Mouse (Mus musculus): ENCODE results near the gene Nisch. TPM values are rescaled to one million over a fixed set of nuclear protein-coding genes. Genes with fewer than 3 reads are reported as not detected.

Nisch gene
- polyA plus RNA-seq, 2 experiments, result 339 to 514 TPM

DNA sequence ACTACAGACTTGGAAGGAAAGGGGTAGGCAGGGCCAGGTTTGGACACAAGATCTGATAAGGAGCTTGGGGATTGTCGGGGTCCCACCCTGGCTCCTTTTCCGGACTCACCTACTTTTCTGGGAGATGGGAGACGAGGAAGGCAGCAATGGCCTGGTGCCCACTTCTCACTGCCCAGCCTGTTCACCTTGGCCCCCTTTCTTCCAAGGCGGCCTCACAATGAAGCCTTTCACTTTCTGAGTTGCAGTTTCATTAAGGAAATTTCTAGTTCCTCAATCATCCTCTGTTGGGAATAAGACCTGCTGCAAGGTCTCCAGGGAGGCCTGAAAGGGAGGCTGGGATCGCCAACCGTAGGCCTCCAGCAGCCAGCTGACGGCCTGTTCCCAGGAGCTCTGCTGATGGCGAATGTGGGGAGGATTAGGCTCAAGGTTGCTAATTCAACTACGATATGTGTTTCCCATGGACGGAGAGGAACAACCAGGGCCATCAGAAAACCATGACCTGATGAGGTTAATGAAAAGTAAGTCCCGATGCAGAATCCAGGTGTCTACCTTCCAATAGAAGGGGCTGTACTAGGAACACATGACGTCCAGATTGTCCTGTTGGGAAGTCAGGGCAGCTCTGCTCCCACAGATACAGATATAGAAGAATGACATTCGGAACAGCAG lies 15.8 kb upstream of the Nisch start:
- no peak for ATAC-seq (ENCODE audit: low FRiP score, low read depth)
- Histone ChIP-seq H3K4me1 (ENCODE audit: control insufficient read depth, insufficient read depth, low read length) (peaks cover 3% of the 10 kb centered on the region; the same call in 1 of the 2 replicates), H3K9me3 (ENCODE audit: control insufficient read depth, low read length) (no peaks in the 10 kb centered on the region), H3K36me3 (ENCODE audit: control insufficient read depth, insufficient read depth, low read length) (no peaks in the 10 kb centered on the region), H3K27me3 (ENCODE audit: control insufficient read depth, insufficient read depth, low read length) (no peaks in the 10 kb centered on the region), H3K4me2 (replicated peaks; ENCODE audit: low read depth, low read length, severe bottlenecking) (no peak overlapping the region), H3K9ac (ENCODE audit: low read depth, low read length, severe bottlenecking) (no peak overlapping the region), H3K4me3 (replicated peaks; ENCODE audit: low read length) (no peak overlapping the region), H3K27ac (replicated peaks; ENCODE audit: low read depth, low read length) (no peak overlapping the region)
- 85% methylated on average over 13 of the region's 13 CpGs for WGBS
- DNase-seq (ENCODE audit: low spot score), result no peak
- no peak for TF ChIP-seq POLR2A (IDR thresholded peaks at IDR 0.05; ENCODE audit: borderline replicate concordance, extremely low read depth, insufficient read depth, insufficient read length)

DNA sequence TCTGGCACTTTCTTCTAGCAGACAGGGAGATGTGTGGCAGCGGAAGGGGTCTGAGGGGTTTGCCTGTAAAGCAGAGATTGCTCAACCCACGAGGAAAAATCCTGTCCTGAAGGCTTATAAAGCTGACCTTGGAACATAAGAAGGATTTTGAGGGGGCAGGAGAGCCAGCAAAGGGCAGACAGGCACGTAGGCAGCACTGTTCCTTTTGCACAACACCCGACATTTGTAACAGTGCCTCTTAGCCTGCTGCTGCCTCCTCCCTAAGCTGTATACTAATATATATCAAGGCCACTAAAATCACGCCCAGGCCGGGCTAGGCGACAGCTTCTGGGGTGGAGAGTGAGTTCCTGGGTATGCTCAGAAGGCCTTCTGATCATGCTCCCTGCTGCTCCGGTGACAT lies 13.7 kb upstream of the Nisch start:
- no peaks in the 10 kb centered on the region for H3K9me3 ChIP-seq (ENCODE audit: control insufficient read depth, low read length)
- H3K4me2 ChIP-seq (replicated peaks; ENCODE audit: low read depth, low read length, severe bottlenecking), result no peak overlapping the region
- no peak for DNase-seq (ENCODE audit: low spot score)
- H3K9ac ChIP-seq (ENCODE audit: low read depth, low read length, severe bottlenecking), result no peak overlapping the region
- no peak for ATAC-seq (ENCODE audit: low FRiP score, low read depth)
- no peaks in the 10 kb centered on the region for H3K27me3 ChIP-seq (ENCODE audit: control insufficient read depth, insufficient read depth, low read length)
- 61% methylated on average over 8 of the region's 8 CpGs for WGBS
- H3K4me3 ChIP-seq (replicated peaks; ENCODE audit: low read length), result no peak overlapping the region
- H3K36me3 ChIP-seq (ENCODE audit: control insufficient read depth, insufficient read depth, low read length), result no peaks in the 10 kb centered on the region
- peaks cover 10% of the 10 kb centered on the region for H3K4me1 ChIP-seq (ENCODE audit: control insufficient read depth, insufficient read depth, low read length)
- TF ChIP-seq POLR2A (IDR thresholded peaks at IDR 0.05; ENCODE audit: borderline replicate concordance, extremely low read depth, insufficient read depth, insufficient read length), result no peak
- H3K27ac ChIP-seq (replicated peaks; ENCODE audit: low read depth, low read length), result no peak overlapping the region

DNA sequence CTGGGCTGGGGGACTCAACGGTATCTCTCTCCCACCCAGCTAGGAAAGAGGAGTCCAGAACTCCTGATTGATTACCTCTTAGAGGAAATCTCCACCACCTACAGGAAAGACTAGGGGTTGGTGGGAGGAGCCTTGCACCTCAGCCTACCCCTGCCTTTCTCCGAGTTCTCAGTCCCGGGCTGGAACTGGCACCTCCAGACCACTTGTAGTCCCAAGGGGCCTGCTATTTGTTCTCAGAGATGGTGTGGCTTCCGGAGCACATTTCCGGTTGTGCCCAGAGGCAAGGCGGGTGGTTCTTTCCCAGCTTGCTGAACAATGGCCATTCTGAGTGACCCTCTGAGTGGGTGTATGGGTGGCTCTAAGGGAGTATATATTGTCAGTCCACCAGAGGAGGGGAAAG lies 11.5 kb upstream of the Nisch start:
- Histone ChIP-seq H3K36me3 (ENCODE audit: control insufficient read depth, insufficient read depth, low read length) (no peaks in the 10 kb centered on the region), H3K9ac (ENCODE audit: low read depth, low read length, severe bottlenecking) (no peak overlapping the region), H3K27me3 (ENCODE audit: control insufficient read depth, insufficient read depth, low read length) (no peaks in the 10 kb centered on the region), H3K27ac (replicated peaks; ENCODE audit: low read depth, low read length) (no peak overlapping the region), H3K9me3 (ENCODE audit: control insufficient read depth, low read length) (no peaks in the 10 kb centered on the region), H3K4me1 (ENCODE audit: control insufficient read depth, insufficient read depth, low read length) (peaks cover 10% of the 10 kb centered on the region), H3K4me3 (replicated peaks; ENCODE audit: low read length) (no peak overlapping the region), H3K4me2 (replicated peaks; ENCODE audit: low read depth, low read length, severe bottlenecking) (no peak overlapping the region)
- ATAC-seq (ENCODE audit: low FRiP score, low read depth) (no peak), DNase-seq (ENCODE audit: low spot score) (no peak)
- 63% methylated on average over 6 of the region's 6 CpGs for WGBS
- TF ChIP-seq POLR2A (IDR thresholded peaks at IDR 0.05; ENCODE audit: borderline replicate concordance, extremely low read depth, insufficient read depth, insufficient read length), result no peak

DNA sequence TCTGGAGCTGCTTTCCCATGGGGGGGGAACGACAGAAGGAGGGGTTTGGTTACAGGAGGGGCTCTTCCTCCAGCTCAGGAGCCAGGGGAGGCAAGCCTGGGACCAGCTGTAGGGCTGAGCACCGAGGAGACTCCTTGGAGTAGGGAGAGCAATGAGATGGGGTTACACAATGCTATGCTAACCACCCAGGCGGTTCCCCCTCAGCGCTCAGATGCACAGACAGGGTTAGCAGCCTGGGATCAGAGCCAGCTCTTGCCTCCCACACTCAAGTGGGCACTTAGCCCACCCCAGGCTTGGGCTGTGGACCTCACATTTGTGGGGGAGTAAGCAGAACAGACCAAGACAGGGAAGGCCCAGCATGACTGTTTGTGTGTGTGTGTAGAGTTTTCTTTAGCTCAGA lies 10.2 kb upstream of the Nisch start:
- H3K9me3 ChIP-seq (ENCODE audit: control insufficient read depth, low read length), result no peaks in the 10 kb centered on the region
- peak overlapping the region; percentile 21; the same call in 1 of the 2 replicates for H3K27ac ChIP-seq (replicated peaks; ENCODE audit: low read depth, low read length)
- H3K27me3 ChIP-seq (ENCODE audit: control insufficient read depth, insufficient read depth, low read length), result no peaks in the 10 kb centered on the region
- peak; percentile 75 for ATAC-seq (ENCODE audit: low FRiP score, low read depth)
- H3K4me1 ChIP-seq (ENCODE audit: control insufficient read depth, insufficient read depth, low read length), result peaks cover 10% of the 10 kb centered on the region
- no peak overlapping the region for H3K9ac ChIP-seq (ENCODE audit: low read depth, low read length, severe bottlenecking)
- no peak for TF ChIP-seq POLR2A (IDR thresholded peaks at IDR 0.05; ENCODE audit: borderline replicate concordance, extremely low read depth, insufficient read depth, insufficient read length)
- no peaks in the 10 kb centered on the region for H3K36me3 ChIP-seq (ENCODE audit: control insufficient read depth, insufficient read depth, low read length)
- DNase-seq (ENCODE audit: low spot score), result peak; percentile 41
- no peak overlapping the region for H3K4me3 ChIP-seq (replicated peaks; ENCODE audit: low read length)
- H3K4me2 ChIP-seq (replicated peaks; ENCODE audit: low read depth, low read length, severe bottlenecking), result no peak overlapping the region
- WGBS, result 58% methylated on average over 4 of the region's 4 CpGs

DNA sequence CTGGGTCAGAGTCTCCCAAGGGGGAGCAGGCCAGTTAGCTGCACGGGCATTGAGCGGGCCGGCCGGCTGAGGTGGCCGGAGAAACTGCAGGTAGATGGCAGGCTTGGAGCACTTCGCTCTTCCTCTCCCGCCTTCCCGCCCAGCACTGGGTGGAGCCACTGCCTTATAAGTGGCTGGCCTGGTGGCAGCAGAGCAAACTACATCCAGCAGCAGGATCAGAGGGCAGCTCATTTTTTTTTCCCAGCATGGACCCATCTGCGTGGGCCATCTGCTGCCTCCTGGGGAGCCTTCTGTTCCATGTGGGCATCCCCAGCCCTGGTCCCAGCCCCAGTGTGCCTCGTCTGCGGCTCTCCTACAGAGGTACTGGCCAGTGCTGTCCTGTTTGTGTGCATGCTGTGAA lies 920 bp upstream of the Nisch start, which contains the start of gene Sema3g:
Sema3g (plus strand) TSS at position 195 of the 400 bp plus-strand sequence.
- H3K27ac ChIP-seq (replicated peaks; ENCODE audit: low read depth, low read length), result no peak within 1 kb of the TSS
- ATAC-seq (ENCODE audit: low FRiP score, low read depth) (peak; percentile 21; the same call in 1 of the 2 replicates), DNase-seq (ENCODE audit: low spot score) (peak; percentile 71)
- H3K4me3 ChIP-seq (replicated peaks; ENCODE audit: low read length), result no peak within 1 kb of the TSS
- no peaks in the 10 kb centered on the region for H3K27me3 ChIP-seq (ENCODE audit: control insufficient read depth, insufficient read depth, low read length)
- H3K4me2 ChIP-seq (replicated peaks; ENCODE audit: low read depth, low read length, severe bottlenecking), result peak within 1 kb of the TSS; percentile 26
- 7% methylated on average over 11 of the region's 11 CpGs for WGBS
- no peaks in the 10 kb centered on the region for H3K9me3 ChIP-seq (ENCODE audit: control insufficient read depth, low read length)
- no peaks in the 10 kb centered on the region for H3K36me3 ChIP-seq (ENCODE audit: control insufficient read depth, insufficient read depth, low read length)
- no peak for TF ChIP-seq POLR2A (IDR thresholded peaks at IDR 0.05; ENCODE audit: borderline replicate concordance, extremely low read depth, insufficient read depth, insufficient read length)
- H3K9ac ChIP-seq (ENCODE audit: low read depth, low read length, severe bottlenecking), result no peak within 1 kb of the TSS; the same call in 1 of the 2 replicates
- H3K4me1 ChIP-seq (ENCODE audit: control insufficient read depth, insufficient read depth, low read length), result 0 out of 2 replicates have a peak, but pooled peaks cover 9% of the 10 kb centered on the region
